Mouse (Mus musculus) CH12.LX (cell line): Measurements from ENCODE around the gene Glp2r. TPM values are rescaled to one million over a fixed set of nuclear protein-coding genes. Genes with fewer than 3 reads are reported as not detected.

ENCODE experiments used
- DNase-seq: peaks from one replicate; pipeline ENCODE4 v3.0.0-alpha.2; 2013; ENCODE audit errors: extremely low read depth
- H3K27ac ChIP-seq: 2 replicates; pipeline ENCODE4 v1.5.1; 2012; ENCODE audit warnings: low read depth, mild to moderate bottlenecking, control low read depth, moderate library complexity; ENCODE audit not compliant: insufficient read depth
- H3K27me3 ChIP-seq: replicated peaks from 2 replicates; pipeline ENCODE3; 2012; ENCODE audit warnings: inconsistent platforms
- H3K36me3 ChIP-seq, 2 experiments: replicated peaks in 1 of 2; 2 replicates each; pipeline versions ENCODE3 to v1.6.1; 2012; ENCODE audit warnings: inconsistent platforms in 1 of 2, low read length in 1 of 2, mild to moderate bottlenecking in 1 of 2, mixed read lengths in 1 of 2, moderate library complexity in 1 of 2; ENCODE audit not compliant: control insufficient read depth in 1 of 2, insufficient read depth in 1 of 2
- H3K4me1 ChIP-seq, 2 experiments: 2 replicates each; pipeline ENCODE4 v1.6.1; 2012; ENCODE audit warnings: inconsistent platforms in 1 of 2, moderate library complexity in 1 of 2; ENCODE audit not compliant: insufficient read depth in 2 of 2, control insufficient read depth in 1 of 2
- H3K4me2 ChIP-seq: 2 replicates; pipeline ENCODE4 v1.6.1; 2012; ENCODE audit warnings: low read depth, mild to moderate bottlenecking, control low read depth; ENCODE audit not compliant: poor library complexity, insufficient read depth, severe bottlenecking
- H3K4me3 ChIP-seq, 3 experiments: fragments of 150-350 bp in 1 of 3; sonication (generic) in 1 of 3; replicated peaks in 1 of 3; 2 replicates each; pipeline versions ENCODE3 to v1.5.1; 2011 to 2012; ENCODE audit warnings: low read depth in 2 of 3, low read length in 2 of 3, mild to moderate bottlenecking in 2 of 3, moderate library complexity in 2 of 3, control low read depth in 1 of 3, improper control_type of control experiment in 1 of 3, inconsistent platforms in 1 of 3, mixed read lengths in 1 of 3; ENCODE audit not compliant: poor library complexity in 1 of 3
- H3K79me2 ChIP-seq: replicated peaks from 2 replicates; pipeline ENCODE4 v1.6.1; 2012; ENCODE audit warnings: mild to moderate bottlenecking, moderate library complexity; ENCODE audit not compliant: control insufficient read depth, poor library complexity, insufficient read depth, severe bottlenecking; ENCODE audit errors: extremely low read depth
- H3K9ac ChIP-seq: 2 replicates; pipeline ENCODE4 v1.6.1; 2012; ENCODE audit warnings: low read depth, mild to moderate bottlenecking, control low read depth, moderate library complexity; ENCODE audit not compliant: insufficient read depth
- H3K9me3 ChIP-seq: replicated peaks from 2 replicates; pipeline ENCODE3; 2012; ENCODE audit warnings: low read length, inconsistent platforms, mixed read lengths
- BHLHE40 ChIP-seq: IDR thresholded peaks from 2 replicates; pipeline ENCODE4 v1.6.1; 2011; ENCODE audit warnings: mild to moderate bottlenecking, low read depth, low read length, improper control_type of control experiment
- E2F4 ChIP-seq: IDR thresholded peaks from 2 replicates; pipeline ENCODE4 v1.6.1; 2011; ENCODE audit warnings: low read depth, low read length, improper control_type of control experiment; ENCODE audit not compliant: insufficient replicate concordance
- ELF1 ChIP-seq: IDR thresholded peaks from 2 replicates; pipeline ENCODE4 v1.6.1; 2014; ENCODE audit warnings: low read depth, mild to moderate bottlenecking, inconsistent platforms, low read length, improper control_type of control experiment
- MAX ChIP-seq: IDR thresholded peaks from 2 replicates; pipeline ENCODE4 v1.6.1; 2011; ENCODE audit warnings: low read length, improper control_type of control experiment
- MAZ ChIP-seq: IDR thresholded peaks from 2 replicates; pipeline ENCODE4 v1.6.1; 2012; ENCODE audit warnings: low read depth, mild to moderate bottlenecking, inconsistent platforms, low read length, improper control_type of control experiment, moderate library complexity
- MXI1 ChIP-seq: IDR thresholded peaks from 2 replicates; pipeline ENCODE4 v1.6.1; 2011; ENCODE audit warnings: mild to moderate bottlenecking, low read depth, low read length, improper control_type of control experiment
- MYC ChIP-seq: IDR thresholded peaks from 2 replicates; pipeline ENCODE4 v1.6.1; 2011; ENCODE audit warnings: low read depth, mild to moderate bottlenecking, improper control_type of control experiment, low read length
- NELFE ChIP-seq: IDR thresholded peaks from 2 replicates; pipeline ENCODE4 v1.6.1; 2011; ENCODE audit warnings: low read depth, low read length, improper control_type of control experiment
- PAX5 ChIP-seq: IDR thresholded peaks from 2 replicates; pipeline ENCODE4 v1.6.1; 2012; ENCODE audit warnings: low read length, inconsistent platforms, mixed read lengths
- RAD21 ChIP-seq: IDR thresholded peaks from 2 replicates; pipeline ENCODE4 v1.6.1; 2011; ENCODE audit warnings: low read depth, mild to moderate bottlenecking, low read length, improper control_type of control experiment, moderate library complexity
- RCOR1 ChIP-seq: conservative IDR thresholded peaks from 2 replicates; pipeline ENCODE4 v1.6.1; 2012; ENCODE audit warnings: low read depth, mild to moderate bottlenecking, inconsistent platforms, low read length, improper control_type of control experiment
- USF1 ChIP-seq: IDR thresholded peaks from 2 replicates; pipeline ENCODE4 v1.6.1; 2014; ENCODE audit warnings: low read depth, mild to moderate bottlenecking, inconsistent platforms, low read length, improper control_type of control experiment
- ZMIZ1 ChIP-seq: IDR thresholded peaks from 2 replicates; pipeline ENCODE4 v1.6.1; 2012; ENCODE audit warnings: low read depth, mild to moderate bottlenecking, inconsistent platforms, low read length, improper control_type of control experiment
- dilution Hi-C: fragments of 300-500 bp; cut with MboI; formaldehyde crosslinking; loops from 2 replicates; pipeline ENCODE4 v1.14.3; 2020; ENCODE audit warnings: low sequenced_read_pairs; ENCODE audit not compliant: extremely low pct_unique_long_range_greater_than_20kb, extremely low pct_ligation_motif_present
- in situ Hi-C: fragments of 300-500 bp; cut with MboI; formaldehyde crosslinking; loops from 3 replicates; pipeline ENCODE4 v1.14.3; 2019; ENCODE audit warnings: low sequenced_read_pairs, low pct_ligation_motif_present, low pct_unique_long_range_greater_than_20kb, mixed read lengths
- polyA plus RNA-seq: library from polyadenylated mRNA; unstranded; fragments of >175 nt; gene quantifications from 2 replicates; pipeline ENCODE4 v1.2.1, GENCODE M21; 2012; ENCODE audit warnings: low read depth; ENCODE audit not compliant: insufficient read length
- total RNA-seq, 2 experiments: library from RNA; depleted of rRNA; stranded (reverse); fragments of 300-350 nt in 1 of 2; fragments of >200 nt in 1 of 2; gene quantifications; 2 replicates each; pipeline ENCODE4 v1.2.3; 2012 to 2014

The Glp2r gene
- total and polyA plus RNA-seq, 3 experiments = 0.04 to 0.09 (median 0.07) TPM

DNA sequence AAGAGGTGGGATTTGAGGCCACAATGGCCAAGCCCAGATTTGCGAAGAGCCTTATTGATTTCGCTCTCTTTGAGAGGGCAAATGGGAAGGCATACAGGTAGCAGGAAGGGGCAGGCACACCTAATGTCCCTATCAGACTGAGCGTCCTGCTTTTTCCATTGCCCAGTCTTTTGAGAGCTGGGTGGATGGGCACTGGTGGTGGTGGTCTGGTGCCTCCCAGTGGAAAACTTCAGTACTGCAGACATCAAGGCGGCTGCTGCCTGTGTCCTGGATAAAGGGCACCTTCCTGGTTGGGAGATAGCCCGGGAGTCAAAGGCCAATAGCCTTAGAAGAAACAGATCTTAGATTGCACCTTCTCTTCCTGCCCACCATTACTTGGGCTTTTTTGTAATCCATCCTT, 123.2 kb downstream of the Glp2r start (continued):
- TF ChIP-seq E2F4 = no peak
- no peak for TF ChIP-seq PAX5
- TF ChIP-seq ELF1 = peak; percentile 50; the same call in 1 of the 2 replicates
- no peak; the same call in 1 of the 2 replicates for TF ChIP-seq BHLHE40
- TF ChIP-seq MYC = 0 out of 2 replicates have a peak, but pooled peaks have one; percentile 41
- no peak for TF ChIP-seq ZMIZ1
- no peak for TF ChIP-seq MAX
- no peak for TF ChIP-seq MXI1

DNA sequence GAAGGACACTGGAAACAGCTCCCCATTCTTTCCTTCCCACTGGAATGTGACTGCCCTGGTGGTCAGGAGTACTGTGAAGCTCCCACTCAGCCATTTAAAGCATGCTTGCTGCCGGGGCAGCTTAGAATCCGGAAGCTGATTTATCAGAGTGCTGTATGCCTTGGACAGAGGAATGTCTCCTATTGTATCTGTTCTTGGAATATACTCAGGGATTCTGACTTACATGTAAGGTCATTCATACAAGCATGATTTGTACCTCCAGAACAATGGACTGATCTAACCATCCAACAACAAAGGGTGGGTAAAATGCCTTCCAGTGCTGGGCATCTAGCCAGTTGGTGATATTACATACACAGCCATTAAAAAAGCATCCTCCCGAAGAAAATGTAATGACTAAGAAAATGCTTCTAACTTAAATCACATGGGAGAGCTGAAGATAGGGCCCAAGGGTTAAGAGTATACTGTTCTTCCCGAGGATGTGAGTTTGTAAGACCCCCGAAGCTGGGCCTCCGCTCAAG, 126.3 kb downstream of the Glp2r start:
- no peak for TF ChIP-seq MYC
- no peak overlapping the region for H3K27ac ChIP-seq
- no peak overlapping the region for H3K4me2 ChIP-seq
- no peak overlapping the region for H3K4me3 ChIP-seq
- peaks cover 7 to 37% of the 10 kb centered on the region in 2 experiments for H3K36me3 ChIP-seq
- peaks cover 16% of the 10 kb centered on the region for H3K9me3 ChIP-seq
- H3K79me2 ChIP-seq = no peaks in the 10 kb centered on the region
- dilution Hi-C loops (no loop called here), in situ Hi-C loops (loop anchor here (5.0 to 10.0 kb wide), 5 partner anchors 62 to 532 kb away; no protein-coding TSS in a partner anchor)
- DNase-seq = no peak
- peaks cover 28 to 53% of the 10 kb centered on the region in 2 experiments for H3K4me1 ChIP-seq
- no peak overlapping the region for H3K9ac ChIP-seq
- H3K27me3 ChIP-seq = no peaks in the 10 kb centered on the region

DNA sequence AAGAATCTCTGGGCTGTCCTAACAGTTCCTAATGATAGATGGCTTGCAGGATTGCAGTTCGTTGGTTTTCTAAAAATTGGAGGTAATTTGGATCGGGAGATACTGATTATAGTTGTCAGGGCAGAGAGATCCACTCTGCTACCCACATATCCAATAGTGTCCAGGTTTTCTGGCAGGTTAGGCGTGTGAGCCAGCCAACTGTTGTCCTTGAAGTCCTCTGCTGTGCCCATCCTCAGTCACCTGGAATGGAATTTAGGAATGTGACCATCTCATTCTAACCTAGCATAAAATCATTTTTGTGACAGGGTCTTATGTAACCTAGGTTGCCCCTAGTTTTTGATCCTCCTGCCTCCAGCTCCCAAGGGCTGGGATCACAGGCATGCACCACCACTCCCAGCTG, 127.5 kb downstream of the Glp2r start:
- TF ChIP-seq RAD21 (no peak), NELFE (no peak), MAX (no peak), MYC (no peak), RCOR1 (no peak), USF1 (no peak), MAZ (no peak)
- Histone ChIP-seq H3K27me3 (no peaks in the 10 kb centered on the region), H3K36me3 (peaks cover 7 to 36% of the 10 kb centered on the region in 2 experiments), H3K27ac (no peak overlapping the region), H3K9me3 (peaks cover 16% of the 10 kb centered on the region), H3K4me3 (no peak overlapping the region), H3K9ac (no peak overlapping the region), H3K79me2 (no peaks in the 10 kb centered on the region), H3K4me1 (peaks cover 31 to 64% of the 10 kb centered on the region in 2 experiments), H3K4me2 (no peak overlapping the region)
- DNase-seq = no peak
- dilution Hi-C loops = no loop called here
- in situ Hi-C loops = loop anchor here (5.0 to 10.0 kb wide), 5 partner anchors 61 to 531 kb away; no protein-coding TSS in a partner anchor
